8 mouse cellular contexts compared by ENCODE assay signal in the genomic region with DNA sequence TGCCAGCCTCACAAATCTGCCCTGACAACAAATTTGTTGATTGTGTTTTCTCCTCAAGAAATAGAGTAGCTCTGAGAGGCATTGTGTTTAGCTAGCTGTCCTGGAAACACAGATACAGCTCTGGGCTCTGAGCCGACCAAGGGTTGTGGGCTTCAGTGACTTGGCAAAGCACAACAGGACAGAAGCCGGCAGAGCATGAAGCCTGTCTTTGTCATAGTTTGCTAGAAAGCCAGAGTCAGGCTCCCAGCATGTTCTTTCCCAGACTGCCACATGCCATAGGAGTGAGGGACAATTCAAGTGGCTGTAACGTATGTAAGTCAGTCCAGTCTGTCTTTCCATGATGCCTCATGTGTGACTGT.
DNase-seq lines count a peak whose midpoint lies in the region; ATAC-seq and TF ChIP-seq lines count a peak whose summit lies in the region.

No protein-coding gene starts in this region.

- TF ChIP-seq CTCF in midbrain, postnatal 0 days (IDR thresholded peaks at IDR 0.05) = no peak

- H3K4me3 ChIP-seq in hindbrain, embryonic 14.5 days (replicated peaks; ENCODE audit: low read length) = no peak overlapping the region
- H3K4me3 ChIP-seq in midbrain, postnatal 0 days (ENCODE audit: low read depth, low read length) = no peak overlapping the region
- H3K4me3 ChIP-seq in liver, embryonic 12.5 days = no peak overlapping the region

- no peak overlapping the region for H3K9ac ChIP-seq in hindbrain, embryonic 14.5 days
- H3K9ac ChIP-seq in midbrain, postnatal 0 days (replicated peaks; ENCODE audit: low read length, poor library complexity, severe bottlenecking) = no peak overlapping the region
- no peak overlapping the region for H3K9ac ChIP-seq in liver, embryonic 12.5 days

- H3K36me3 ChIP-seq in hindbrain, embryonic 14.5 days (replicated peaks; ENCODE audit: control insufficient read depth, insufficient read depth) = no peaks in the 10 kb centered on the region
- H3K36me3 ChIP-seq in midbrain, postnatal 0 days (ENCODE audit: insufficient read depth, low read length) = no peaks in the 10 kb centered on the region
- no peaks in the 10 kb centered on the region for H3K36me3 ChIP-seq in liver, embryonic 12.5 days

- no peaks in the 10 kb centered on the region for H3K27me3 ChIP-seq in hindbrain, embryonic 14.5 days (ENCODE audit: control insufficient read depth, insufficient read depth, low read length)
- H3K27me3 ChIP-seq in midbrain, postnatal 0 days (ENCODE audit: insufficient read depth, low read length) = no peaks in the 10 kb centered on the region
- no peaks in the 10 kb centered on the region for H3K27me3 ChIP-seq in liver, embryonic 12.5 days (replicated peaks)

- H3K27ac ChIP-seq in hindbrain, embryonic 14.5 days = no peak overlapping the region
- no peak overlapping the region for H3K27ac ChIP-seq in midbrain, postnatal 0 days (ENCODE audit: low read depth, low read length)
- no peak overlapping the region for H3K27ac ChIP-seq in liver, embryonic 12.5 days

- no peaks in the 10 kb centered on the region for H3K4me1 ChIP-seq in hindbrain, embryonic 14.5 days (replicated peaks; ENCODE audit: control insufficient read depth, insufficient read depth, low read length)
- H3K4me1 ChIP-seq in midbrain, postnatal 0 days (ENCODE audit: insufficient read depth, low read length) = 0 out of 2 replicates have a peak, but pooled peaks cover 3% of the 10 kb centered on the region
- no peaks in the 10 kb centered on the region for H3K4me1 ChIP-seq in liver, embryonic 12.5 days

- WGBS in hindbrain, embryonic 14.5 days = 34% methylated on average over 3 of the region's 3 CpGs
- 36% methylated on average over 3 of the region's 3 CpGs for WGBS in midbrain, postnatal 0 days
- 70% methylated on average over 3 of the region's 3 CpGs for WGBS in liver, embryonic 12.5 days (ENCODE audit: insufficient replicate concordance)

- no peak overlapping the region for H3K4me2 ChIP-seq in hindbrain, embryonic 14.5 days (replicated peaks)
- no peak overlapping the region for H3K4me2 ChIP-seq in midbrain, postnatal 0 days (ENCODE audit: low read depth, low read length, poor library complexity, severe bottlenecking)
- H3K4me2 ChIP-seq in liver, embryonic 12.5 days = no peak overlapping the region

- DNase-seq in kidney, adult 9 months = peak; percentile 15
- DNase-seq in kidney, adult 18-20 months = no peak
- peak; percentile 26 for DNase-seq in adrenal gland, postnatal 25 days
- peak; percentile 42 to 50 for DNase-seq in cerebellum, postnatal 36 days
- peak; percentile 50 for DNase-seq in hindbrain, embryonic 14.5 days (ENCODE audit: low spot score)
- peak; percentile 91 for DNase-seq in midbrain, postnatal 0 days (ENCODE audit: low spot score)

- H3K9me3 ChIP-seq in hindbrain, embryonic 14.5 days (ENCODE audit: control insufficient read depth, low read length) = no peaks in the 10 kb centered on the region
- H3K9me3 ChIP-seq in midbrain, postnatal 0 days (ENCODE audit: low read length) = no peaks in the 10 kb centered on the region
- no peaks in the 10 kb centered on the region for H3K9me3 ChIP-seq in liver, embryonic 12.5 days (replicated peaks)

- peak; percentile 84 for ATAC-seq in hindbrain, embryonic 14.5 days (ENCODE audit: low FRiP score)
- ATAC-seq in midbrain, postnatal 0 days (ENCODE audit: low FRiP score) = peak; percentile 66; the same call in 1 of the 2 replicates
- no peak for ATAC-seq in liver, embryonic 12.5 days
- no peak for ATAC-seq in megakaryocyte-erythroid progenitor cell, adult 5-6 weeks (replicated peaks; ENCODE audit: low FRiP score, low TSS enrichment, poor library complexity, severe bottlenecking)

Comparison
In these comparisons a context has a peak if more than half of its experiments do, and no peak if none do; other contexts are left out.
1. ATAC-seq: peak in hindbrain, embryonic 14.5 days (single experiment) and midbrain, postnatal 0 days (single experiment); none in liver, embryonic 12.5 days (single experiment) and megakaryocyte-erythroid progenitor cell, adult 5-6 weeks (single experiment).